Mouse (Mus musculus): ENCODE data around the gene Slc28a2. TPM values are rescaled to one million over a fixed set of nuclear protein-coding genes. Genes with fewer than 3 reads are reported as not detected.
"Not testable (repeated sequence)": the region's sequence is repeated elsewhere in the genome, so short reads cannot be mapped to it uniquely, and the experiment has no call there.

Gene Slc28a2
- polyA plus RNA-seq, 3 experiments from 2014 or later, result 66.9 to 135 (median 110) TPM

GRCm38 (mm10) chr2:122469221-122469620 lies 42.9 kb downstream of the Slc28a2 start:
- ATAC-seq, result peak; percentile 42

- no peak for ATAC-seq
Observed at GRCm38 (mm10) chr2:122476585-122476984, 50.3 kb downstream of the Slc28a2 start.

DNA sequence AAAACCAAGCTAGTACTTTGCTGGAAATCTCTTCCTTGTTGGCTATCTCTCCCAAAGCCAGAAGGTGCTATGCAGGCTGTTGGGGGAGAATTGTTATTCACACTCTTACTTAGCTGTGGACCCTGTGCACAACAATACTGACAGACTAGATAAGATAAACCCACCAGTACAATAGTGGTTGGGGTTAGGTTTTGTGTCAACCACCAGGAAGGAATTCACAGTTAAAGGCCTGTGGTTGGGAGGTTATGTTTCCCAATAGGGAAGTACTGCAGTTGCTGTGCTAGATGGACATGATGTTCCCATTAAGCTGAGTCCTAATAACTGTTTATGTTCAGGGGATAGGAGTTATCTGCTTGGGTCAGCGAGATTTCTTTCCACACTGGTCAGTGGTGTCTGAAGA lies 57.5 kb downstream of the Slc28a2 start:
- not testable (repeated sequence) for ATAC-seq

DNA sequence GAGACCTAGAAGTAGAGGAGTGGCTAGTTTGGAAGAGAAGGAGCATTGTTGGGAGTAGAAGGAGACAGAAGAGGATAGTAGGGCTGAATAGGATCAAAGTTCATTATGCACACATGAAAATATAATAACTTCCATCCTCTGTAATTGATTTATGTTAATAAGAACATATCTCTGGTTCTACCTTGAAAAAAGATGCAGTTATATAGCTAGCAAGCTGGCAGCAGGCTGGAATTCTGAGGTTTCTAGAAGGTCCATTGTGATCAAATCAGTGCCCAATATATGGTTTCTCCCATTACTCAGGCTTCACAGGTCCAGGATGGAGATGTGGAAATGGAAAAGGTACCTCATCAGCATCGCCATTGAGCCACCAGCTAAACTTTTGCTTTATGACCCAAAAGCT lies 58.4 kb downstream of the Slc28a2 start, which contains the start of gene Gm14085:
TSS of gene Gm14085 (plus strand) at position 301 of the 400 bp plus-strand sequence.
- no peak for ATAC-seq

DNA sequence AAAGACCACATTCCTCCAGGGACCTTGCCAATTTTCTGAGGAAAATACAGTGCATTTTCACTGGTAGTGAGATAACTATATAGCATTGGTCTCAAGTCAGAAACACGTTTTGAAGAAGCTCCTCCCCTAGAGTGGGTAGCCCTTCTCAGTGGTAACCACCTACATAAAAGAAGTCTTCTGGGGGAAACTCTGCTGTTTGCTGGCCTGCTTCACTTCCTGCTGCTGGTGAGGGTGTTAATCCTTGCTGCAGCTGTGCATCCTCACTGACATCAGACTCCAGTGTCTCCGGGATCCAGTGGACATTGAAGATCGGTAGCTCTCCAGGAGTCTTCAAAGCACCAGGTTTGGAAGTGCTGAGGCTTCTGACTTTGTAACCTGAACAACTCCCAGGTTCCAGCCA lies 59.4 kb downstream of the Slc28a2 start:
- peak; percentile 93 for ATAC-seq

DNA sequence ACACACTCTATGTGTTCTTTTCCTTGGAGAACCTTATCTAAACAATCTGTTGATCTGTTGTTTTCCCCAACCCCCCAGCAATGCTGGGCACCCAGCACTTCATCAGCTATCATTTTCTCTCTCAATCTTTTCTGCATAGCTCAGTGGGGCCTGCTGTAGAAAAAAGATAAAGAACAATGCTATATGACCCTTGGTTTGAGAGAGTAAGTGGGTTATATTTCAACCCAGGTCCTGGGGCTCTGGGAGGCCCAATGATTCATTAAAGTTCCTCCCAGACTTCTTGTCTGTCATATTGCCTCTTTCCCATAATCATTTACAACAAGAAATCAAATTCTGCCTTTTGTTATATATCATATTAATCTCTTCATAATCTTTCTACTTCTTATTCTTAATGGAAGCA lies 59.8 kb downstream of the Slc28a2 start:
- not testable (repeated sequence) for ATAC-seq

- no peak for ATAC-seq
Observed at GRCm38 (mm10) chr2:122486674-122487073, 60.4 kb downstream of the Slc28a2 start.

Other genes with a start within 250 kb of the Slc28a2 start
- under 1 TPM in 2 of 3 experiments, not detected in 1; 0.22 to 0.40 TPM for gene Patl2, start 240.3 kb upstream of the Slc28a2 start, polyA plus RNA-seq (2017; shearing (Covaris generic))
- not detected for gene Terb2, start 240.2 kb upstream of the Slc28a2 start, polyA plus RNA-seq (2017; shearing (Covaris generic))
- gene Sord, start 191.7 kb upstream of the Slc28a2 start, polyA plus RNA-seq (2017; shearing (Covaris generic)), result 1 to 10 TPM; 3.5 to 8.4 (median 4.3) TPM
- gene Duox2, start 128.0 kb upstream of the Slc28a2 start, polyA plus RNA-seq (2017; shearing (Covaris generic)), result not detected
- not detected for gene Duoxa2, start 127.6 kb upstream of the Slc28a2 start, polyA plus RNA-seq (2017; shearing (Covaris generic))
- gene Duoxa1, start 112.7 kb upstream of the Slc28a2 start, polyA plus RNA-seq (2017; shearing (Covaris generic)), result not detected
- gene Duox1, start 110.8 kb upstream of the Slc28a2 start, polyA plus RNA-seq (2017; shearing (Covaris generic)), result not detected
- under 1 TPM in 1 of 3 experiments, not detected in 2; 0.39 TPM for gene Shf, start 57.3 kb upstream of the Slc28a2 start, polyA plus RNA-seq (2017; shearing (Covaris generic))
- 10 to 100 TPM in 1 of 3 experiments, 1 to 10 TPM in 1, under 1 TPM in 1; 0.20 to 14.7 (median 5.5) TPM for gene Gm14085, start 58.5 kb downstream of the Slc28a2 start, polyA plus RNA-seq (2017; shearing (Covaris generic))
- gene Gatm, start 184.8 kb downstream of the Slc28a2 start, polyA plus RNA-seq (2017; shearing (Covaris generic)), result 1 to 10 TPM in 1 of 3 experiments, under 1 TPM in 2; 0.32 to 1.7 (median 0.46) TPM
- gene AA467197, start 210.5 kb downstream of the Slc28a2 start, polyA plus RNA-seq (2017; shearing (Covaris generic)), result 1 to 10 TPM in 1 of 3 experiments, not detected in 2; 5.0 TPM

All from inflammation-experienced regulatory T-cells, adult 6 months (primary cell).